Mouse (Mus musculus): ENCODE results near the gene Hic1. TPM values are rescaled to one million over a fixed set of nuclear protein-coding genes. Genes with fewer than 3 reads are reported as not detected.
"Not testable (repeated sequence)": the region's sequence is repeated elsewhere in the genome, so short reads cannot be mapped to it uniquely, and the experiment has no call there.

Hic1 gene
- polyA plus RNA-seq, 1 experiment: 13.2 TPM

GRCm38 (mm10) chr11:75193256-75194071, 24.1 kb upstream of the Hic1 start, which contains the start of gene Rtn4rl1:
TSS of gene Rtn4rl1 (plus strand) at chr11:75193783.
- no peak for DNase-seq (ENCODE audit: low read depth, low spot score)
- WGBS: under 1% methylated on average over 83 of the region's 84 CpGs

DNA sequence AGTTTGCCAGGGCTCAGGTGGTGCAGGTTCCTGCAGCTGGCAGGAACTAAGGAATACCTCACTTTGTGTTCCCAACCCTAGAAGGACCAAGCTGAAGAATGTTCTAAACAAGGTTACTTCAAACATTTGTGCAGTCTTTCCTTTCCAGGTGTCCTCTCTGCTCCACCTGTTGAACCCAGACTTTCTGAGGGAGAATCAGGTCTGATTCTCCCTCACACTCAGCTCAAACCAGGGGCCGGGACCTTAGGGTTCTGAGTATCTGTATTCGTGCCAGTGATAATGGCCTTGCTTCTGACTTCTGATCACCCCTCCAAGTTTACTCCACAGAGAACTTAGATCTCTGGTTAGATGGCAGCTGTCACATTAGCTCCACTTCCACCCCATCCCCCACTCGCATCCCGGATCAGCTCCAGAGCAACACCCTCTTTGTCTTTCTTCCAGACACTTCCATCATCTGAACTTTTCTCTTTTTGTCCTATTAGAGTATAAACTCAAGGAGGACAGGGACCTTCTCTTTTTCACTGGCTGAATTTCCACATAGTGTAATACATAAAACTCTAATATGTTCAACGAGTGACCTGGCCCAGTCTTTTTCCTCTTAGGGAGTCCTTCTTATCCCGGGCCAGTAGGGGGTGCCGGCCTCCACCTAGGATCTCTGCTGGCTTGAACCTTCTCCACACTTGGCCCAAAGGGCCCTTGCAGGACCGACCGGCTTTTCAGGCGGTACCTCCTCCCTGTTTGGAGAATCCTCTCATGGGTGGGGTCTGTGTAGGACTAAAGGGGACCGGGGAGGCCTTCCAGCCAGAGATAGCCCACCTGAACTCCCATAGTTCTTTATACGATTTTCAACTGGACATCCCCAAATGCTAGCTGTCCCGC, 23.3 kb upstream of the Hic1 start:
- no peak for DNase-seq (ENCODE audit: low read depth, low spot score)
- 27% methylated on average over 13 of the region's 13 CpGs for WGBS

- no peak for DNase-seq (ENCODE audit: low read depth, low spot score)
- 82% methylated on average over 6 of the region's 6 CpGs for WGBS
Observed at GRCm38 (mm10) chr11:75191841-75192240, 22.5 kb upstream of the Hic1 start.

- 63% methylated on average over 5 of the region's 5 CpGs for WGBS
- DNase-seq (ENCODE audit: low read depth, low spot score): no peak
Observed at GRCm38 (mm10) chr11:75190905-75191441, 21.7 kb upstream of the Hic1 start, which contains the start of gene Dph1. TSS of gene Dph1 (minus strand) at chr11:75191241.

GRCm38 (mm10) chr11:75190371-75190724, 21.0 kb upstream of the Hic1 start:
- no peak for DNase-seq (ENCODE audit: low read depth, low spot score)
- WGBS: 1% methylated on average over 24 of the region's 24 CpGs

DNA sequence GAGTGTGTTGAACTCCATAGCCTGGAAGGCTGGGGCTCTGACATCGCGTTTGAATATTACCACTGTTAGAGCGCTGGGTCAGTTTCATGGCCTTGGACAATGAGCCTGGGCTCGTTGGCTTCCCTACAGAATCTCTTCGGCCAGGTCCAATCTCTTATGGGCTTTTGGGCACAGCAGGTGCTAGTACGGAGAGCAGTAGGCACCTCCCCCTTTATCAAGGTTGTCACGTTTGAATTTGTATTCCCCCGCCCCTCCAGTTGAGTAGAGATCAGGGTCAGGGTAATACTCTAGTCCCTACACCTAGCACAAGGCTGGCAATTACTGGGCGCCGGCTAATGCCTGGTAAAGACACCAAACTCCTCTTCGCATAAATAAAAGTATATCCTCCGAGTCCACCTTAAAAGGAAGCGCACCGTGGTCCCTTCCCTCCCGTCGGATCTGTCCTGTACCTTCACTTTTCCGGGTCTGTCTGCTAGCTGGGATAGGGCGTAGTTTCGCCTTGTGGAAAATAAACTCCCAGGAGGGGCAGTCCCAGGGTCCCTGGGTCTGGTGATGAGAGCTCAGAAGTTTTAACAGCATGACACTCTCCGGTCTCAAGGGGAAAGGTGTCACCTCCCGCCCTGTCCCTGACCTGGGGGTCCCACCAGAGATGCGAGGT, 20.5 kb upstream of the Hic1 start:
- no peak for DNase-seq (ENCODE audit: low read depth, low spot score)
- under 1% methylated on average over 22 of the region's 22 CpGs for WGBS

- no peak for DNase-seq (ENCODE audit: low read depth, low spot score)
- 83% methylated on average over 2 of the region's 2 CpGs for WGBS
Observed at GRCm38 (mm10) chr11:75184986-75185385, 15.7 kb upstream of the Hic1 start.

DNA sequence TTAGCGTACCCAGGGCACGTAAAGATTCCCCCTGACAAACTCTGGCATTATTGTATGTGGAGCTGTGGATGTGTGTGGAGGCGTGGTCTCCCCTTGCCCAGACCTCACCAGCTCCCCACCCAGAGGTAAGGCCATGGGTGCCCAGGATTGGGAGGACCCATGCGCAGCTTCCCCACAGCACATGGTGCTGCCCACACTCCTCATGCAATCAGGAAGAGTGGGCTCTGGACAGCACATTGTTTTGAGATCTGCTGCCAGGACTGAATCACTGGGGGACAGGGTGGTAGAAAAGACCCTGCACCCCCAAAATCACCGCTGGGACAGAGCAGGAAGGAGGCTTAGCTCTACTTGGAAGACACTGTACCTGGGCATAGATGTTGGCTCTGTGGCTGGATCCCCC, 15.3 kb upstream of the Hic1 start:
- WGBS: 99% methylated on average over 5 of the region's 5 CpGs
- no peak for DNase-seq (ENCODE audit: low read depth, low spot score)

DNA sequence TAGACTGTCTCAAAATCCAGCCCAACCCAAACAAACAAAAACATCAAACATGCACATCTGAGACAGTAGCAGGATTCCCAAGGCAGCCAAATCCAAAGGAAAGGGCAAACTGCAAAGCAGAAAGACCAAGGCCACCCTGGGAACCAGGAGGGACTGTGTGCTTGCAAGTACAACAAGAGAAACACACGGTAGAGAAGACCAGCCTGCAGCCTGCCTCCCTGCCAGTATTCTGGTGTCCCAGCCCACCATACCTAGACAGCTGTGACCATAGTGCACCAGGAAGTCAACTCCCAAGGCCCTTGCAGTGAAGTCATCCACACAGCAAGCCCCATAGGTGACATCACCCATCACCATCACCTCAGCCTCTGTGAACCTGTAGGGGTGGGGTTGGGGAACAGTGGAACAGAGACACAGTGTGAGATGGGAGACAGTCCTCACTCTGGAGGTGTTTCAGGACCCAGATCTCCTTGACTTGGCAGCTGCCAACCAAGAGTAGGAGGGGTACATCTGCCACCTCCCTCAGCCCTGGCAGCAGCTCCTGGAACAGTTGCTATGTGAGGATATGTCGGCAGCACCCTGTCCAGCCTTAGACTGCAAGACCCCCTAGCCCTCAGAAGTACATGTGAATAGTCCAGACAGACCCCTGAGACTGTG, 14.7 kb upstream of the Hic1 start:
- no peak for DNase-seq (ENCODE audit: low read depth, low spot score)
- 83% methylated on average over 2 of the region's 2 CpGs for WGBS

GRCm38 (mm10) chr11:75178672-75179208, 9.4 kb upstream of the Hic1 start, which contains the start of gene Ovca2:
TSS of gene Ovca2 (minus strand) at chr11:75178835.
- no peak for DNase-seq (ENCODE audit: low read depth, low spot score)
- WGBS: under 1% methylated on average over 33 of the region's 33 CpGs

- WGBS: 42% methylated on average over 12 of the region's 12 CpGs
- DNase-seq (ENCODE audit: low read depth, low spot score): no peak
Observed at GRCm38 (mm10) chr11:75178011-75178410, 8.7 kb upstream of the Hic1 start.

- 67% methylated on average over 6 of the region's 6 CpGs for WGBS
- DNase-seq (ENCODE audit: low read depth, low spot score): not testable (repeated sequence)
Observed at GRCm38 (mm10) chr11:75174574-75174973, 5.3 kb upstream of the Hic1 start.

- WGBS: 2% methylated on average over 15 of the region's 15 CpGs
Observed at GRCm38 (mm10) chr11:75173799-75174165, 4.5 kb upstream of the Hic1 start.

GRCm38 (mm10) chr11:75173095-75173798, 3.9 kb upstream of the Hic1 start:
- under 1% methylated on average over 71 of the region's 71 CpGs for WGBS
- no peak for DNase-seq (ENCODE audit: low read depth, low spot score)

More at GRCm38 (mm10) chr11:75173799-75174165, 4.5 kb upstream of the Hic1 start:
- no peak for DNase-seq (ENCODE audit: low read depth, low spot score)

DNA sequence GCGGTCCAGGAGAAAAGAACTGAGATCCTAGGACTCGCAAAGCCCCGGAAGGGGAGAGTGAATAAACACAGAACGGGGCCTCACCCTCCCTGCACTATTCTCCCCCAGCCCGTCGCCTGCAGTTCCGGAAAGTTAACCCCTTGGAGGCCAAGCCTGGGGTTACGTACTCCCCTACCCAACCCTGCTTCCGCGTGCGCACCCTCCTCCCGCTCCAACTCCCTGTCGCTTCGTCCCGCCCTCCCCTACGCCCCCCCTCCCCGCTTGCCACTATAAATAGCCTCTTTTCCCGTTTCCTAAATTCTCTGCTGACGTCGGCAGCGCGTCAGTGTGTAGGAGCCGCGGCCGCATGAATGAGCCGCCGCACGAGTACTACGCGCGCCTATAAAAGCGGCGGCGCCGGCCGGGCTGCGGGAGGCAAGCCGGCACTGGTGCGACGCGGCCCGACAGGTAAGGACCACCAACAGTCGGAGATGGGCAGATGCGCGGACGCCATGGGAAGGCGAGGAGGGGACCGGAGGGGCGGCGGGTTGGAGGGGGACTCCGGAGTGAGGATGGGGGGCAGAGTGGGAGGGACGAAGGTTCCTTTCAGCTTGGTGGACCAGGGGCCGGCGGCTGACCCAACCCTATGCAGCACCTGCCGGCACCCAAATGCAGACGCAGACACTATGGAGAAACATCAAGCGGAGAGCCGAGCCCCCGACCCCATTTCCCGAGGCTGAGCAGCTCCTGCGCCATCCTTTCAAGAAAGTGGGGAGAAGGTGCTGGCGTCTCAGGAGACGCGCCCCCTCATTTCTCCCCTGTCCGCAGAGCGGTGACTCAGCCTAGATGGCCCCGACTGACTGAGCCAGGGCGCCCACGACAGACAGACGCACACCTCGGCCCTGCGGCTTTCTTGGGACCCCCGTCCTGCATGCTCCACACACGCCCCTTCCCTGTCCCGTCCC, 3.1 kb upstream of the Hic1 start:
- WGBS: under 1% methylated on average over 75 of the region's 75 CpGs
- no peak for DNase-seq (ENCODE audit: low read depth, low spot score)

- WGBS: 26% methylated on average over 17 of the region's 17 CpGs
- DNase-seq (ENCODE audit: low read depth, low spot score): no peak
Observed at GRCm38 (mm10) chr11:75171186-75171865, 2.0 kb upstream of the Hic1 start.

All from large intestine, adult 2 months (tissue).